Mouse (Mus musculus): Measurements from ENCODE around the gene Fbxw2.

- TF ChIP-seq ZNF384 (IDR thresholded peaks at IDR 0.05; ENCODE audit: low read depth, low read length) (no peak), EP300 (IDR thresholded peaks at IDR 0.05; ENCODE audit: low read length) (no peak), POLR2A (IDR thresholded peaks at IDR 0.05; ENCODE audit: low read depth, low read length) (no peak)
Observed at GRCm38 (mm10) chr2:34762872-34763271, 63.2 kb downstream of the Fbxw2 start.
